Mouse (Mus musculus) hindbrain, embryonic 13.5 days (tissue): ENCODE data around the gene Olfr6. TPM values are rescaled to one million over a fixed set of nuclear protein-coding genes. Genes with fewer than 3 reads are reported as not detected.
"Not testable (repeated sequence)": the region's sequence is repeated elsewhere in the genome, so short reads cannot be mapped to it uniquely, and the experiment has no call there.

Experiments used
- ATAC-seq: fragments of 200-750 bp; cut with Nextera tagmentation; 2 replicates; pipeline ENCODE4 v1.8.0; 2017; ENCODE audit warnings: moderate TSS enrichment; ENCODE audit not compliant: low FRiP score
- H3K27ac ChIP-seq: fragments of 300-500 bp; sonication (generic); 2 replicates; pipeline ENCODE4 v1.5.1; 2015; ENCODE audit warnings: inconsistent platforms, mild to moderate bottlenecking, moderate library complexity
- H3K27me3 ChIP-seq: fragments of 300-500 bp; sonication (generic); 2 replicates; pipeline ENCODE4 v1.6.1; 2015; ENCODE audit warnings: mild to moderate bottlenecking, inconsistent platforms
- H3K36me3 ChIP-seq: fragments of 300-500 bp; sonication (generic); 2 replicates; pipeline ENCODE4 v1.6.1; 2015; ENCODE audit warnings: mild to moderate bottlenecking, inconsistent platforms
- H3K4me1 ChIP-seq: fragments of 300-500 bp; sonication (generic); replicated peaks from 2 replicates; pipeline ENCODE4 v1.6.1; 2015; ENCODE audit warnings: inconsistent platforms
- H3K4me2 ChIP-seq: fragments of 300-500 bp; sonication (generic); 2 replicates; pipeline ENCODE4 v1.6.1; 2015; ENCODE audit warnings: inconsistent platforms, mild to moderate bottlenecking, moderate library complexity
- H3K4me3 ChIP-seq: fragments of 300-500 bp; sonication (generic); 2 replicates; pipeline ENCODE4 v1.5.1; 2015; ENCODE audit warnings: mild to moderate bottlenecking, inconsistent platforms
- H3K9ac ChIP-seq: fragments of 300-500 bp; sonication (generic); 2 replicates; pipeline ENCODE4 v1.6.1; 2015; ENCODE audit warnings: mild to moderate bottlenecking, inconsistent platforms
- H3K9me3 ChIP-seq: fragments of 300-500 bp; sonication (generic); 2 replicates; pipeline ENCODE4 v1.6.1; 2016; ENCODE audit warnings: inconsistent platforms
- WGBS: fragments of 180-500 bp; shearing (Covaris S2); methylation state at CpG from one replicate; pipeline ENCODE4 v1.1.7; 2015; 5-methylcytosine and 5-hydroxymethylcytosine counted together
- polyA plus RNA-seq: library from polyadenylated mRNA; unstranded; fragments of >200 nt; fragmentation: Nextera tagmentation; extraction: Ambion mirVana; gene quantifications from 2 replicates; pipeline ENCODE4 v1.2.1, GENCODE M21; 2015

Gene Olfr6
- polyA plus RNA-seq, result not detected in 2 replicates

- WGBS, result 88% methylated on average over 1 of the region's 1 CpGs
- Histone ChIP-seq H3K27me3 (no peaks in the 10 kb centered on the region), H3K9ac (no peak within 1 kb of the TSS), H3K27ac (no peak within 1 kb of the TSS), H3K9me3 (no peaks in the 10 kb centered on the region), H3K4me1 (no peaks in the 10 kb centered on the region), H3K4me2 (no peak within 1 kb of the TSS), H3K4me3 (no peak within 1 kb of the TSS), H3K36me3 (no peaks in the 10 kb centered on the region)
- ATAC-seq, result no peak
These were observed at the start of gene Olfr6 for GRCm38 (mm10) chr7:106963837-106964236. Olfr6 (minus strand) TSS chr7:106963937.

DNA sequence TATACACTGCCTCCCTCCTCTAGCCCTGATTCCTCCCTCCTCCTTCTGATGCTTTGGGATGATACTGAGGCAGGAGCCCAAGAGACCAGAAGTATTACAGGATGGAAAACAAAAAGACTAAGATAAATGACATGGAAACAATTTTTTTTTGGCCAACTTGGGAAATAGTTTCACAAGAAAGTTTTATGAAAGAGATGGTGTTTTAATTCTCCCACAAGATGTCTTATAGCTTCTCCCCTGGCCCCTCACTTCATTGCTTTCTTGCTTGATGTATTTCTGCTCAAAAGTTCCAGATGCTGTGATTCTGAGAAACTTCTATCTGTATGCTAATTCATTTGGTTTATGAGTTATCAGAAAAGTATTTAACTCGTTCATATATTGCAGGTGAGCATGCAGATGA lies 42.2 kb upstream of the Olfr6 start, which contains the start of gene Olfr2:
Gene Olfr2, minus strand, starts transcription at position 101 of the 400 bp plus-strand sequence.
- 71% methylated on average over 1 of the region's 1 CpGs for WGBS
- no peaks in the 10 kb centered on the region for H3K27me3 ChIP-seq
- no peak within 1 kb of the TSS for H3K4me3 ChIP-seq
- no peaks in the 10 kb centered on the region for H3K9me3 ChIP-seq
- H3K27ac ChIP-seq, result no peak within 1 kb of the TSS
- H3K4me2 ChIP-seq, result no peak within 1 kb of the TSS
- no peak for ATAC-seq
- H3K4me1 ChIP-seq, result no peaks in the 10 kb centered on the region
- H3K9ac ChIP-seq, result no peak within 1 kb of the TSS
- H3K36me3 ChIP-seq, result no peaks in the 10 kb centered on the region

GRCm38 (mm10) chr7:107004169-107004568 lies 40.4 kb upstream of the Olfr6 start:
- H3K9ac ChIP-seq, result no peak overlapping the region
- no peaks in the 10 kb centered on the region for H3K36me3 ChIP-seq
- no peak overlapping the region for H3K4me2 ChIP-seq
- no peak overlapping the region for H3K27ac ChIP-seq
- no peak overlapping the region for H3K4me3 ChIP-seq
- no peaks in the 10 kb centered on the region for H3K4me1 ChIP-seq
- WGBS, result 64% methylated on average over 3 of the region's 3 CpGs
- H3K9me3 ChIP-seq, result no peaks in the 10 kb centered on the region
- no peak for ATAC-seq
- H3K27me3 ChIP-seq, result no peaks in the 10 kb centered on the region

DNA sequence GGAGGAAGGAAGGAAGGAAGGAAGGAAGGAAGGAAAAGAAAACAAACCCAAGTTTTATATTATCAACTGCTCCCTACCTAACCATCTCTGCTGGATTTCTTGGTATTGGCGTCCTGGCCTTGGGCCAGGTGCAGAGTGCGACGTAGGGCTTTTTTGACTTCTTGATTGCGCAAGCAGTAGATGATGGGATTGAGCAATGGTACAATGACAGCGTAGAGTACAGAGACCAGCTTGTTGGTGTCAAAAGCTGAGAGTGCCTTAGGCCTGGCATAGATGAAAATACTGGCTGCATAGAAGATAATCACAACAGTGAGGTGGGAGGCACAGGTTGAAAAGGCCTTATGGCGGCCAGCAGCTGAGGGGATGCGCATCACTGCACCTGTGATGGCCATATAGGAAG lies 37.1 kb upstream of the Olfr6 start:
- no peak overlapping the region for H3K27ac ChIP-seq
- H3K36me3 ChIP-seq, result no peaks in the 10 kb centered on the region
- no peak overlapping the region for H3K4me2 ChIP-seq
- 92% methylated on average over 7 of the region's 7 CpGs for WGBS
- ATAC-seq, result no peak
- H3K9ac ChIP-seq, result no peak overlapping the region
- H3K4me1 ChIP-seq, result no peaks in the 10 kb centered on the region
- no peaks in the 10 kb centered on the region for H3K9me3 ChIP-seq
- no peaks in the 10 kb centered on the region for H3K27me3 ChIP-seq
- no peak overlapping the region for H3K4me3 ChIP-seq

DNA sequence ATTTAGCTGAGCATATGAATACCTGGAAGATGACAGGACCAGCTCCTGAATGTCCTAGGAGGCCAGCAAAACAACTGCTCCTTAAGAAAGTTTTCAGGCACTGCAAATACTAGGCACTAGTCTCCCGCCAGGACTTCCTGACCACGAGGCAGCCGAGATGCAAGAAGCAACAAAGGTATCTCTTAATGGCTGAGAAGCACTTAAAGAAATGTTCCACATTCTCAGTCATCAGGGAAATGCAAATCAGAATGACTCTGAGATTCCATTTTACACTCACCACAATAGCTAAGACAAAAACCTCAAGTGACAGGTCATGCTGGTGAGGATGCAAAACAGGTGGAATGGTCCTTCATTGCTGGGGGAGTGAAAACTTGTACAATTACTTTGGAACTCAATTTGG lies 21.5 kb upstream of the Olfr6 start:
- no peaks in the 10 kb centered on the region for H3K4me1 ChIP-seq
- H3K4me3 ChIP-seq, result no peak overlapping the region
- WGBS, result 90% methylated on average over 3 of the region's 3 CpGs
- no peaks in the 10 kb centered on the region for H3K9me3 ChIP-seq
- no peak overlapping the region for H3K27ac ChIP-seq
- no peak overlapping the region for H3K4me2 ChIP-seq
- H3K27me3 ChIP-seq, result no peaks in the 10 kb centered on the region
- no peaks in the 10 kb centered on the region for H3K36me3 ChIP-seq
- no peak for ATAC-seq
- H3K9ac ChIP-seq, result no peak overlapping the region

- ATAC-seq, result no peak
- Histone ChIP-seq H3K27me3 (no peaks in the 10 kb centered on the region), H3K4me2 (no peak within 1 kb of the TSS), H3K27ac (no peak within 1 kb of the TSS), H3K9ac (no peak within 1 kb of the TSS), H3K36me3 (no peaks in the 10 kb centered on the region), H3K4me3 (no peak within 1 kb of the TSS), H3K9me3 (no peaks in the 10 kb centered on the region), H3K4me1 (no peaks in the 10 kb centered on the region)
- 63% methylated on average over 1 of the region's 1 CpGs for WGBS
These were observed 11.6 kb upstream of the Olfr6 start, which contains the start of gene Olfr711 for GRCm38 (mm10) chr7:106975353-106975752. Olfr711 (minus strand) TSS chr7:106975453.

DNA sequence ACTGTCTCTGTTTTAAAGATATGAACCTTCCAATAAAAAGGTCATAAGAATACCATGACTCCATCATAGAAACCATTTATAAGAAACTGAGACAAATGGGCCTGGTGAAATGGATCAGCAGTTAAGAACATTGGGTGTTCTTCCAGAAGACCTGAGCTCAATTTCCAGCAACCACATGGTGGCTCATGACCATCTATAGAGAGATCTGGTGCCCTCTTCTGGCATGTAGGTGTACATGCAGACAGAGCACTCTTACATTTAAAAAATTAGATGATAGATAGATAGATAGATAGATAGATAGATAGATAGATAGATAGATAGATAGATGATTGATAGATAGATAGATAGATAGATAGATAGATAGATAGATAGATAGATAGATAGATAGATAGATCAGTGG lies 3.8 kb upstream of the Olfr6 start:
- H3K27me3 ChIP-seq, ATAC-seq, H3K4me3 ChIP-seq, H3K36me3 ChIP-seq, H3K9me3 ChIP-seq, H3K9ac ChIP-seq, H3K4me1 ChIP-seq, H3K4me2 ChIP-seq, H3K27ac ChIP-seq: not testable (repeated sequence)

DNA sequence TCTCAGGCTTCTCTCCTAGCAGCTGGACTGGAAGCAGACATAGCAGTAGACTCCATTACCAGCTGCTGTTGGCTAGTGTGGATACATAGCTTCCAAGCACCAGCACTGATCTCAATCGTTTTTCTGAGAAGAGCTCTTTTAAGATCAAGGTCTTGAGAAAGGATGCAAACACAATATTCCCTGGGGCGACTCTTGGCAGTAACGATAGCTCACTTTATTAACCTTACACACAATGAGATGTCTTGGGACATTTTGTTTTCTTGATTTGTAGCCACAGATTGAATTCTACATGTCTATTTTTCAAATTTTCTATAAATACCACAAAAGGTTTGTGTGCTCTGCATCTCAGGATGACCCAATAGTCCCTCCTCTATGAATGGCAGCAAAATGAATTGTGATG lies 15.5 kb downstream of the Olfr6 start, which contains the start of gene Olfr710:
Gene Olfr710, minus strand, starts transcription at position 101 of the 400 bp plus-strand sequence.
- H3K4me2 ChIP-seq, result no peak within 1 kb of the TSS
- no peaks in the 10 kb centered on the region for H3K4me1 ChIP-seq
- no peak within 1 kb of the TSS for H3K27ac ChIP-seq
- no peak for ATAC-seq
- no peak within 1 kb of the TSS for H3K4me3 ChIP-seq
- no peak within 1 kb of the TSS for H3K9ac ChIP-seq
- no peaks in the 10 kb centered on the region for H3K27me3 ChIP-seq
- no peaks in the 10 kb centered on the region for H3K36me3 ChIP-seq
- no peaks in the 10 kb centered on the region for H3K9me3 ChIP-seq
- 81% methylated on average over 3 of the region's 3 CpGs for WGBS

GRCm38 (mm10) chr7:106932119-106932518 lies 31.6 kb downstream of the Olfr6 start, which contains the start of gene Olfr709-ps1:
Olfr709-ps1 (minus strand) TSS chr7:106932219.
- Histone ChIP-seq H3K27ac (no peak within 1 kb of the TSS), H3K36me3 (no peaks in the 10 kb centered on the region), H3K27me3 (no peaks in the 10 kb centered on the region), H3K4me3 (no peak within 1 kb of the TSS), H3K4me2 (no peak within 1 kb of the TSS), H3K9me3 (no peaks in the 10 kb centered on the region), H3K4me1 (no peaks in the 10 kb centered on the region), H3K9ac (no peak within 1 kb of the TSS)
- ATAC-seq, result no peak

- not testable (repeated sequence) for H3K4me2 ChIP-seq, H3K27me3 ChIP-seq, H3K4me1 ChIP-seq, H3K4me3 ChIP-seq, H3K27ac ChIP-seq, ATAC-seq, H3K36me3 ChIP-seq, H3K9ac ChIP-seq, H3K9me3 ChIP-seq
- 84% methylated on average over 7 of the region's 7 CpGs for WGBS
These were observed 42.8 kb downstream of the Olfr6 start for GRCm38 (mm10) chr7:106920961-106921360.

GRCm38 (mm10) chr7:106907676-106908075 lies 56.1 kb downstream of the Olfr6 start, which contains the start of gene Olfr1532-ps1:
Olfr1532-ps1 (plus strand) TSS chr7:106908001.
- Histone ChIP-seq H3K9ac (no peak within 1 kb of the TSS), H3K36me3 (no peaks in the 10 kb centered on the region), H3K4me1 (no peaks in the 10 kb centered on the region), H3K27ac (no peak within 1 kb of the TSS), H3K9me3 (no peaks in the 10 kb centered on the region), H3K27me3 (no peaks in the 10 kb centered on the region), H3K4me2 (no peak within 1 kb of the TSS), H3K4me3 (no peak within 1 kb of the TSS)
- no peak for ATAC-seq
- WGBS, result 72% methylated on average over 2 of the region's 2 CpGs
